Mouse (Mus musculus) heart, postnatal 0 days (tissue): ENCODE data around the gene Nsmce4a. TPM values are rescaled to one million over a fixed set of nuclear protein-coding genes. Genes with fewer than 3 reads are reported as not detected.

ENCODE experiments used
- ATAC-seq: fragments of 200-750 bp; cut with Nextera tagmentation; 2 replicates; pipeline ENCODE4 v1.8.0; 2017; ENCODE audit warnings: low read depth, moderate number of reproducible peaks, moderate library complexity; ENCODE audit not compliant: insufficient read depth
- DNase-seq: peaks from one replicate; pipeline ENCODE4 v3.0.0-alpha.2; 2016; ENCODE audit warnings: low spot score
- H3K27ac ChIP-seq: fragments of 300-500 bp; sonication (generic); 2 replicates; pipeline ENCODE4 v1.5.1; 2014; ENCODE audit warnings: low read depth, mild to moderate bottlenecking
- H3K27me3 ChIP-seq: fragments of 300-500 bp; sonication (generic); 2 replicates; pipeline ENCODE4 v1.6.1; 2014; ENCODE audit warnings: low read length, mixed read lengths; ENCODE audit not compliant: control insufficient read depth, insufficient read depth
- H3K36me3 ChIP-seq: fragments of 300-500 bp; sonication (generic); replicated peaks from 2 replicates; pipeline ENCODE4 v1.6.1; 2014; ENCODE audit warnings: low read length, mixed read lengths; ENCODE audit not compliant: control insufficient read depth, insufficient read depth
- H3K4me1 ChIP-seq: fragments of 300-500 bp; sonication (generic); 2 replicates; pipeline ENCODE4 v1.6.1; 2014; ENCODE audit warnings: antibody characterized with exemption; ENCODE audit not compliant: control insufficient read depth, insufficient read depth
- H3K4me2 ChIP-seq: fragments of 300-500 bp; sonication (generic); 2 replicates; pipeline ENCODE4 v1.6.1; 2014; ENCODE audit warnings: low read depth, mild to moderate bottlenecking, low read length, moderate library complexity
- H3K4me3 ChIP-seq: fragments of 300-500 bp; sonication (generic); 2 replicates; pipeline ENCODE4 v1.5.1; 2014; ENCODE audit warnings: low read depth, low read length
- H3K9ac ChIP-seq: fragments of 300-500 bp; sonication (generic); replicated peaks from 2 replicates; pipeline ENCODE4 v1.6.1; 2014; ENCODE audit warnings: low read depth, low read length, mixed read lengths
- H3K9me3 ChIP-seq: fragments of 300-500 bp; sonication (generic); replicated peaks from 2 replicates; pipeline ENCODE4 v1.6.1; 2016; ENCODE audit warnings: low read length; ENCODE audit not compliant: control insufficient read depth
- CTCF ChIP-seq: IDR thresholded peaks from 2 replicates; pipeline ENCODE4 v1.5.1; 2016; ENCODE audit warnings: antibody characterized with exemption, control low read depth, low read depth
- EP300 ChIP-seq: IDR thresholded peaks from 2 replicates; pipeline ENCODE4 v1.6.1; 2016; ENCODE audit warnings: antibody characterized with exemption, low read depth
- WGBS: fragments of 180-500 bp; shearing (Covaris S2); extraction: QIAGEN DNeasy Blood & Tissue Kit; methylation state at CpG from one replicate; pipeline ENCODE4 v1.1.7; 2014; 5-methylcytosine and 5-hydroxymethylcytosine counted together
- polyA plus RNA-seq: library from polyadenylated mRNA; unstranded; fragments of >200 nt; fragmentation: Nextera tagmentation; extraction: Ambion mirVana; gene quantifications from 2 replicates; pipeline ENCODE4 v1.2.1, GENCODE M21; 2015
- total RNA-seq: library from RNA; depleted of rRNA; stranded (reverse); fragments of >200 nt; gene quantifications from 2 replicates; pipeline ENCODE4 v1.2.3, GENCODE M21; 2014; ENCODE audit warnings: low replicate concordance

The Nsmce4a gene
- total and polyA plus RNA-seq, 2 experiments from 2014 or later, result 56.9 to 96.9 TPM

- WGBS, result 27% methylated on average over 15 of the region's 15 CpGs
- no peak for ATAC-seq
- Histone ChIP-seq H3K27ac (no peak within 1 kb of the TSS), H3K27me3 (no peaks in the 10 kb centered on the region), H3K4me3 (peak within 1 kb of the TSS; percentile 32), H3K36me3 (no peaks in the 10 kb centered on the region), H3K9ac (peak within 1 kb of the TSS; percentile 22), H3K9me3 (no peaks in the 10 kb centered on the region), H3K4me1 (0 out of 2 replicates have a peak, but pooled peaks cover 6% of the 10 kb centered on the region), H3K4me2 (peak within 1 kb of the TSS; percentile 51)
- TF ChIP-seq EP300, result no peak
- no peak for TF ChIP-seq CTCF
- DNase-seq, result no peak
Measured at GRCm38 (mm10) chr7:130577388-130578003, 4.6 kb upstream of the Nsmce4a start, which contains the start of gene Tacc2. Gene Tacc2, plus strand, starts transcription at chr7:130577438.

- Histone ChIP-seq H3K36me3 (no peaks in the 10 kb centered on the region), H3K4me2 (peak overlapping the region; percentile 51), H3K9ac (peak overlapping the region; percentile 22), H3K4me3 (peak overlapping the region; percentile 32), H3K27ac (no peak overlapping the region), H3K27me3 (no peaks in the 10 kb centered on the region), H3K9me3 (no peaks in the 10 kb centered on the region), H3K4me1 (0 out of 2 replicates have a peak, but pooled peaks cover 6% of the 10 kb centered on the region)
- 13% methylated on average over 10 of the region's 10 CpGs for WGBS
- TF ChIP-seq EP300 (no peak), CTCF (no peak)
- no peak for DNase-seq
- ATAC-seq, result 0 out of 2 replicates have a peak, but pooled peaks have one; percentile 18
Measured at GRCm38 (mm10) chr7:130576981-130577380, 4.1 kb upstream of the Nsmce4a start.

GRCm38 (mm10) chr7:130574211-130574991 lies 1.5 kb upstream of the Nsmce4a start:
- WGBS, result 34% methylated on average over 13 of the region's 13 CpGs
- no peaks in the 10 kb centered on the region for H3K27me3 ChIP-seq
- H3K36me3 ChIP-seq, result no peaks in the 10 kb centered on the region
- DNase-seq (peak; percentile 39), ATAC-seq (peak; percentile 45)
- H3K9ac ChIP-seq, result no peak overlapping the region
- H3K4me2 ChIP-seq, result no peak overlapping the region
- no peak for TF ChIP-seq CTCF
- no peak for TF ChIP-seq EP300
- no peaks in the 10 kb centered on the region for H3K9me3 ChIP-seq
- H3K27ac ChIP-seq, result peak overlapping the region; percentile 40; the same call in 1 of the 2 replicates
- no peak overlapping the region for H3K4me3 ChIP-seq
- H3K4me1 ChIP-seq, result peaks cover 6% of the 10 kb centered on the region; the same call in 1 of the 2 replicates

- H3K9ac ChIP-seq, result no peak overlapping the region
- H3K36me3 ChIP-seq, result no peaks in the 10 kb centered on the region
- ATAC-seq (no peak), DNase-seq (no peak)
- no peak overlapping the region for H3K4me2 ChIP-seq
- H3K4me3 ChIP-seq, result no peak overlapping the region
- TF ChIP-seq EP300 (no peak), CTCF (no peak)
- peaks cover 12% of the 10 kb centered on the region for H3K4me1 ChIP-seq
- no peak overlapping the region for H3K27ac ChIP-seq
- WGBS, result 96% methylated on average over 10 of the region's 10 CpGs
- no peaks in the 10 kb centered on the region for H3K27me3 ChIP-seq
- H3K9me3 ChIP-seq, result no peaks in the 10 kb centered on the region
Measured at GRCm38 (mm10) chr7:130573746-130574145, 828 bp upstream of the Nsmce4a start.

GRCm38 (mm10) chr7:130570472-130570871 lies 2.4 kb downstream of the Nsmce4a start:
- TF ChIP-seq CTCF, result no peak
- no peak for TF ChIP-seq EP300
- Histone ChIP-seq H3K9ac (no peak overlapping the region), H3K27ac (no peak overlapping the region), H3K4me3 (no peak overlapping the region), H3K4me1 (peaks cover 12% of the 10 kb centered on the region), H3K36me3 (no peaks in the 10 kb centered on the region), H3K27me3 (no peaks in the 10 kb centered on the region), H3K9me3 (no peaks in the 10 kb centered on the region), H3K4me2 (no peak overlapping the region)
- DNase-seq (no peak), ATAC-seq (no peak)
- WGBS, result 95% methylated on average over 7 of the region's 7 CpGs
